Mouse (Mus musculus) stomach, postnatal 0 days (tissue): ENCODE results near the gene Foxred1. TPM values are rescaled to one million over a fixed set of nuclear protein-coding genes. Genes with fewer than 3 reads are reported as not detected.

Source experiments
- ATAC-seq: fragments of 200-750 bp; cut with Nextera tagmentation; 2 replicates; pipeline ENCODE4 v1.8.0; 2017; ENCODE audit not compliant: low FRiP score, low TSS enrichment
- DNase-seq: peaks from one replicate; pipeline ENCODE4 v3.0.0-alpha.2; 2016; ENCODE audit warnings: low spot score
- H3K27ac ChIP-seq: fragments of 300-500 bp; sonication (generic); replicated peaks from 2 replicates; pipeline ENCODE4 v1.5.1; 2014; ENCODE audit warnings: mild to moderate bottlenecking, control low read depth
- H3K27me3 ChIP-seq: fragments of 300-500 bp; sonication (generic); 2 replicates; pipeline ENCODE4 v1.6.1; 2014; ENCODE audit warnings: low read length; ENCODE audit not compliant: control insufficient read depth, insufficient read depth
- H3K36me3 ChIP-seq: fragments of 300-500 bp; sonication (generic); 2 replicates; pipeline ENCODE4 v1.6.1; 2014; ENCODE audit warnings: low read length, mixed read lengths; ENCODE audit not compliant: control insufficient read depth, insufficient read depth
- H3K4me1 ChIP-seq: fragments of 300-500 bp; sonication (generic); replicated peaks from 2 replicates; pipeline ENCODE4 v1.6.1; 2014; ENCODE audit warnings: antibody characterized with exemption; ENCODE audit not compliant: control insufficient read depth, insufficient read depth
- H3K4me2 ChIP-seq: fragments of 300-500 bp; sonication (generic); replicated peaks from 2 replicates; pipeline ENCODE4 v1.6.1; 2014; ENCODE audit warnings: low read depth, mild to moderate bottlenecking, control low read depth, moderate library complexity
- H3K4me3 ChIP-seq: fragments of 300-500 bp; sonication (generic); 2 replicates; pipeline ENCODE4 v1.5.1; 2014; ENCODE audit warnings: low read depth, low read length, control low read depth
- H3K9ac ChIP-seq: fragments of 300-500 bp; sonication (generic); 2 replicates; pipeline ENCODE4 v1.6.1; 2014; ENCODE audit warnings: mild to moderate bottlenecking, low read length, control low read depth, mixed read lengths
- H3K9me3 ChIP-seq: fragments of 300-500 bp; sonication (generic); 2 replicates; pipeline ENCODE4 v1.6.1; 2016; ENCODE audit warnings: low read length; ENCODE audit not compliant: control insufficient read depth
- CTCF ChIP-seq: IDR thresholded peaks from 2 replicates; pipeline ENCODE4 v1.5.1; 2016; ENCODE audit warnings: antibody characterized with exemption, low read depth, mild to moderate bottlenecking, moderate library complexity
- EP300 ChIP-seq: optimal IDR thresholded peaks from 2 replicates; pipeline ENCODE3; 2016; ENCODE audit warnings: antibody characterized with exemption
- WGBS: fragments of 180-500 bp; shearing (Covaris S2); extraction: QIAGEN DNeasy Blood & Tissue Kit; methylation state at CpG from one replicate; pipeline ENCODE4 v1.1.7; 2014; 5-methylcytosine and 5-hydroxymethylcytosine counted together
- polyA plus RNA-seq: library from polyadenylated mRNA; unstranded; fragments of >200 nt; fragmentation: Nextera tagmentation; extraction: Ambion mirVana; gene quantifications from 2 replicates; pipeline ENCODE4 v1.2.1, GENCODE M21; 2015

Foxred1 gene
- polyA plus RNA-seq, 1 experiment from 2014 or later: 29.9 TPM

GRCm38 (mm10) chr9:35161721-35162120, 49.1 kb downstream of the Foxred1 start:
- Histone ChIP-seq H3K4me2 (no peak overlapping the region), H3K9me3 (no peaks in the 10 kb centered on the region)

GRCm38 (mm10) chr9:35160662-35161061, 50.2 kb downstream of the Foxred1 start:
- no peak for TF ChIP-seq CTCF
- no peak for TF ChIP-seq EP300
- Histone ChIP-seq H3K9ac (no peak overlapping the region), H3K27ac (no peak overlapping the region), H3K4me3 (no peak overlapping the region), H3K36me3 (no peaks in the 10 kb centered on the region), H3K4me1 (no peaks in the 10 kb centered on the region; the same call in 1 of the 2 replicates), H3K9me3 (no peaks in the 10 kb centered on the region), H3K4me2 (no peak overlapping the region), H3K27me3 (no peaks in the 10 kb centered on the region)
- DNase-seq (no peak), ATAC-seq (no peak)
- WGBS: 67% methylated on average over 2 of the region's 2 CpGs

More at GRCm38 (mm10) chr9:35161721-35162120, 49.1 kb downstream of the Foxred1 start:
- no peaks in the 10 kb centered on the region for H3K27me3 ChIP-seq
- 86% methylated on average over 7 of the region's 7 CpGs for WGBS
- no peaks in the 10 kb centered on the region for H3K4me1 ChIP-seq
- no peaks in the 10 kb centered on the region for H3K36me3 ChIP-seq
- no peak overlapping the region for H3K9ac ChIP-seq
- TF ChIP-seq CTCF (no peak), EP300 (no peak)
- no peak overlapping the region for H3K4me3 ChIP-seq
- no peak overlapping the region for H3K27ac ChIP-seq
- DNase-seq: no peak
- no peak for ATAC-seq

GRCm38 (mm10) chr9:35158477-35158876, 52.4 kb downstream of the Foxred1 start:
- DNase-seq (no peak), ATAC-seq (no peak)
- Histone ChIP-seq H3K9me3 (no peaks in the 10 kb centered on the region), H3K36me3 (no peaks in the 10 kb centered on the region), H3K9ac (no peak overlapping the region), H3K27ac (no peak overlapping the region), H3K27me3 (no peaks in the 10 kb centered on the region), H3K4me1 (no peaks in the 10 kb centered on the region; the same call in 1 of the 2 replicates), H3K4me3 (no peak overlapping the region), H3K4me2 (no peak overlapping the region)
- TF ChIP-seq EP300 (no peak), CTCF (no peak)
- WGBS: 90% methylated on average over 3 of the region's 3 CpGs

- peak overlapping the region; percentile 77 for H3K27ac ChIP-seq
- WGBS: 74% methylated on average over 4 of the region's 4 CpGs
- ATAC-seq: peak; percentile 18; the same call in 1 of the 2 replicates
Measured at GRCm38 (mm10) chr9:35156862-35157261, 54.0 kb downstream of the Foxred1 start.

GRCm38 (mm10) chr9:35156002-35156710, 54.7 kb downstream of the Foxred1 start:
- no peak for DNase-seq
- no peak overlapping the region for H3K4me3 ChIP-seq
- ATAC-seq: peak; percentile 85
- H3K27me3 ChIP-seq: no peaks in the 10 kb centered on the region
- WGBS: 46% methylated on average over 5 of the region's 5 CpGs
- H3K9ac ChIP-seq: no peak overlapping the region
- peak overlapping the region; percentile 77 for H3K27ac ChIP-seq
- no peaks in the 10 kb centered on the region for H3K36me3 ChIP-seq
- no peak overlapping the region for H3K4me2 ChIP-seq
- TF ChIP-seq CTCF (no peak), EP300 (no peak)
- H3K4me1 ChIP-seq: no peaks in the 10 kb centered on the region; the same call in 1 of the 2 replicates
- no peaks in the 10 kb centered on the region for H3K9me3 ChIP-seq

More at GRCm38 (mm10) chr9:35156862-35157261, 54.0 kb downstream of the Foxred1 start:
- Histone ChIP-seq H3K36me3 (no peaks in the 10 kb centered on the region), H3K27me3 (no peaks in the 10 kb centered on the region), H3K4me1 (no peaks in the 10 kb centered on the region; the same call in 1 of the 2 replicates), H3K4me3 (no peak overlapping the region), H3K9ac (no peak overlapping the region), H3K9me3 (no peaks in the 10 kb centered on the region), H3K4me2 (no peak overlapping the region)
- TF ChIP-seq CTCF: no peak
- no peak for TF ChIP-seq EP300
- no peak for DNase-seq

Other genes with a start within 250 kb of the Foxred1 start
- gene St3gal4, start 91.8 kb downstream of the Foxred1 start, polyA plus RNA-seq: 14.6 and 14.7 TPM in 2 replicates
- gene Dcps, start 35.0 kb downstream of the Foxred1 start, polyA plus RNA-seq: 33.7 and 35.3 TPM in 2 replicates
- 115 and 129 TPM in 2 replicates for gene Srpr, start 10.9 kb downstream of the Foxred1 start, polyA plus RNA-seq
- gene Tirap, start 10.8 kb downstream of the Foxred1 start, polyA plus RNA-seq: 12.6 and 13.9 TPM in 2 replicates
- gene Fam118b, start 56.8 kb upstream of the Foxred1 start, polyA plus RNA-seq: 23.6 and 24.0 TPM in 2 replicates
- gene Rpusd4, start 56.8 kb upstream of the Foxred1 start, polyA plus RNA-seq: 15.1 and 16.0 TPM in 2 replicates
- gene Cdon, start 210.1 kb upstream of the Foxred1 start, polyA plus RNA-seq: 2.5 and 2.7 TPM in 2 replicates